Mouse (Mus musculus) MEL (cell line): ENCODE results near the gene Fgfr2.

Source experiments
- CTCF ChIP-seq, 3 experiments: IDR thresholded peaks in 2 of 3; conservative IDR thresholded peaks in 1 of 3; 2 replicates each; pipeline ENCODE4 v1.5.1; 2011 to 2012; ENCODE audit warnings: low read length in 3 of 3, low read depth in 2 of 3, mild to moderate bottlenecking in 2 of 3, improper control_type of control experiment in 1 of 3, inconsistent platforms in 1 of 3, mixed read lengths in 1 of 3, moderate library complexity in 1 of 3; ENCODE audit not compliant: control insufficient read depth in 1 of 3, insufficient read depth in 1 of 3, poor library complexity in 1 of 3, severe bottlenecking in 1 of 3
- EP300 ChIP-seq, 2 experiments: IDR thresholded peaks; 2 replicates each; pipeline ENCODE4 v1.6.1; 2011; ENCODE audit warnings: improper control_type of control experiment in 2 of 2, low read length in 2 of 2, low read depth in 1 of 2, mild to moderate bottlenecking in 1 of 2
- GABPA ChIP-seq: IDR thresholded peaks from 2 replicates; pipeline ENCODE4 v1.6.1; 2012; ENCODE audit warnings: low read depth, mild to moderate bottlenecking, inconsistent platforms, low read length, improper control_type of control experiment, moderate library complexity
- MAZ ChIP-seq: IDR thresholded peaks from 2 replicates; pipeline ENCODE4 v1.6.1; 2012; ENCODE audit warnings: low read depth, mild to moderate bottlenecking, inconsistent platforms, low read length, improper control_type of control experiment
- POLR2A ChIP-seq, 2 experiments: IDR thresholded peaks; 2 replicates each; pipeline ENCODE4 v1.6.1; 2011 to 2012; ENCODE audit warnings: low read length in 2 of 2, mild to moderate bottlenecking in 2 of 2, control low read depth in 1 of 2, improper control_type of control experiment in 1 of 2, low read depth in 1 of 2, moderate library complexity in 1 of 2; ENCODE audit not compliant: control insufficient read depth in 1 of 2, insufficient read depth in 1 of 2, poor library complexity in 1 of 2
- POLR2AphosphoS5 ChIP-seq: IDR thresholded peaks from 2 replicates; pipeline ENCODE4 v1.6.1; 2012; ENCODE audit warnings: low read depth, borderline replicate concordance, mild to moderate bottlenecking, inconsistent platforms, low read length, moderate library complexity, mixed read lengths
- SMC3 ChIP-seq: IDR thresholded peaks from 2 replicates; pipeline ENCODE4 v1.6.1; 2011; ENCODE audit warnings: low read depth, low read length, improper control_type of control experiment
- TAL1 ChIP-seq: IDR thresholded peaks from 2 replicates; pipeline ENCODE4 v1.6.1; 2012; ENCODE audit warnings: mild to moderate bottlenecking, inconsistent platforms, low read length, moderate library complexity, mixed read lengths
- ZKSCAN1 ChIP-seq: IDR thresholded peaks from 2 replicates; pipeline ENCODE4 v1.6.1; 2012; ENCODE audit warnings: low read depth, mild to moderate bottlenecking, inconsistent platforms, low read length, improper control_type of control experiment, moderate library complexity

GRCm38 (mm10) chr7:130934654-130935053, 2188.5 kb downstream of the Fgfr2 start:
- TF ChIP-seq POLR2A (IDR thresholded peaks at IDR 0.05; ENCODE audit: control insufficient read depth in 1 of 2, insufficient read depth in 1 of 2, low read depth in 1 of 2, low read length in 2 of 2, poor library complexity in 1 of 2) (no peak), CTCF (IDR thresholded peaks at IDR 0.05 in 2 of 3, conservative IDR thresholded peaks at IDR 0.05 in 1 of 3; ENCODE audit: control insufficient read depth in 1 of 3, insufficient read depth in 1 of 3, low read depth in 2 of 3, low read length in 3 of 3, poor library complexity in 1 of 3, severe bottlenecking in 1 of 3) (no peak), TAL1 (no peak), MAZ (no peak), ZKSCAN1 (no peak), EP300 (IDR thresholded peaks at IDR 0.05; ENCODE audit: low read depth in 1 of 2, low read length in 2 of 2) (no peak), SMC3 (no peak), POLR2AphosphoS5 (no peak), GABPA (no peak)
